Mouse (Mus musculus): Measurements from ENCODE around the gene Chrd.

DNA sequence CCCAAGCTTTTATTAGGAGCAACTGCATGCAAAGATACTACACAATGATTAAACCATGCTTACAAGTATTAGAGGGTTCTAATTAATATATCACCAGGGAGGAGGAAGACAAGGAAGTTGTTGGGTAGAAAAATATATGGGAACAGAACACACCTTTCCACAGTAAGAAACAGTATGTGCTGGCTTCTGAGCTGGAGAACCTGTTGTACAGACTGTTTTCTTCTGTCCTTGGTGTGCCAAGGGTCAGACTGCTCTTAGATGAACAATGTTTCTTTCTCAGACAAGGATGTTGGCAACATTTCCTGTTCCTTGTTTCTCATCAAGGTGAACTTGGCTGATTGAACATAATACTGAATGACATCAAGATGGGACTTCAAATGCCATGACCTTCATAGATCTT, 51.8 kb downstream of the Chrd start:
- no peak for TF ChIP-seq CTCF (IDR thresholded peaks at IDR 0.05; ENCODE audit: low read depth, low read length)
- TF ChIP-seq POLR2A (IDR thresholded peaks at IDR 0.05; ENCODE audit: insufficient read depth, low read length) = no peak

Data from ES-Bruce4 (cell line).